Mouse (Mus musculus): ENCODE data around the gene Gm3739. TPM values are rescaled to one million over a fixed set of nuclear protein-coding genes. Genes with fewer than 3 reads are reported as not detected.
"Not testable (repeated sequence)": the region's sequence is repeated elsewhere in the genome, so short reads cannot be mapped to it uniquely, and the experiment has no call there.

The Gm3739 gene
- 1.3 TPM in 2 replicates for polyA plus RNA-seq (2015; fragmentation: Nextera tagmentation; extraction: Ambion mirVana)

GRCm38 (mm10) chr14:7314661-7315060, at the start of gene Gm3739:
Gene Gm3739, minus strand, starts transcription at chr14:7315049.
- H3K4me1 ChIP-seq (replicated peaks); H3K27ac ChIP-seq; H3K9me3 ChIP-seq (replicated peaks); H3K27me3 ChIP-seq; H3K36me3 ChIP-seq; ATAC-seq (replicated peaks; ENCODE audit: insufficient number of reproducible peaks, insufficient read depth, low FRiP score, low read depth): not testable (repeated sequence)
- peak within 1 kb of the TSS; percentile 59 for H3K4me3 ChIP-seq
- peak within 1 kb of the TSS; percentile 49 for H3K9ac ChIP-seq
- WGBS: 0% methylated on average over 21 of the region's 35 CpGs
- peak within 1 kb of the TSS; percentile 81 for H3K4me2 ChIP-seq

GRCm38 (mm10) chr14:7332295-7332694, 17.4 kb upstream of the Gm3739 start, which contains the start of gene Gm5797:
Gene Gm5797, minus strand, starts transcription at chr14:7332395.
- not testable (repeated sequence) for ATAC-seq (replicated peaks; ENCODE audit: insufficient number of reproducible peaks, insufficient read depth, low FRiP score, low read depth); H3K9ac ChIP-seq; H3K4me3 ChIP-seq; H3K36me3 ChIP-seq; H3K4me2 ChIP-seq; H3K9me3 ChIP-seq (replicated peaks); H3K27ac ChIP-seq; H3K27me3 ChIP-seq; H3K4me1 ChIP-seq (replicated peaks)
- no CpG with 5 or more reads among the region's 1 CpGs for WGBS

DNA sequence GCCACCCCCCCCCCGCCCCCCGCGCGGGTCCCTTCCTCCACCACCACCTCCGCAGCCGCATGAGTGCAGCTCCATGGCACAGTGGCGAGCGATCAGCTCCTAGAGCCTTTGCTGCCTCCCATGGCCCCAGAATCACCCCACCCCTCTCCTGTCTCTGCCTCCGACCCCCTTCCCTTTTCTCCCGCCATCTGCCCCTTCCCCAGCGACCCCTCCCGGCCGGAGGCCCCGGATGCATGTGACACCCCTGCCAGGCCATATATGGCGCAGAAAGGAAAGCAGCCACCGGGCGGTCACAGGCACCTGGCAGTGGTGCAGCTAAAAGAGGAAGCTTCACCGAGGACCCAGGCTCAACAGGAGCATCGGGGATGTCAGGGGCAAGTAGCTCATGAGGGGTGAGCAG, 244 bp upstream of the Gm3739 start:
- Histone ChIP-seq H3K4me2 (peak overlapping the region; percentile 81), H3K4me3 (peak overlapping the region; percentile 59), H3K9ac (peak overlapping the region; percentile 49)
- not testable (repeated sequence) for ATAC-seq (replicated peaks; ENCODE audit: insufficient number of reproducible peaks, insufficient read depth, low FRiP score, low read depth); H3K9me3 ChIP-seq (replicated peaks); H3K27ac ChIP-seq; H3K27me3 ChIP-seq; H3K36me3 ChIP-seq; H3K4me1 ChIP-seq (replicated peaks)
- WGBS: 0% methylated on average over 15 of the region's 19 CpGs

DNA sequence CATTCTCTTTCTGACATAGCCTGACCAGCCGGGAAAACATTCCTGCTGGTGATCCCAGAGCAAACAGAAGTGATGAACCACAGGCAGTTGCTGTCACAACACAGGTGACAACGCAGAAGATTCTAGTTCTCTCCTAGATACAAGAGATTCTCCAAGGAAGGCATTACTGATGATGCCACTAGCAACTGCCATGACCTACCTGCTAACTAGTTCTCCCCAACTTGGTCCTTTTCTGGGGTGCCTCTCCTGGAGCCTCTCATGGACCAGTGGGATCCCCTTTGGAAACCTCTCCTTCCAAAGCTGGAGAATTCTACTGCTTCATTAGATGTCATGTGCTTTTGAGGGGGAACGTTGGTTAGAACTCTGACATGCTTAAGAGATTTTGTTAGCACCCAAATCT, 50.2 kb downstream of the Gm3739 start, which contains the start of gene Gm3727:
Gm3727 (minus strand) TSS at position 101 of the 400 bp plus-strand sequence.
- H3K4me2 ChIP-seq: not testable (repeated sequence)

More for the DNA sequence above, 50.2 kb downstream of the Gm3739 start, which contains the start of gene Gm3727:
- not testable (repeated sequence) for H3K4me3 ChIP-seq; H3K9me3 ChIP-seq (replicated peaks); H3K4me1 ChIP-seq (replicated peaks); ATAC-seq (replicated peaks; ENCODE audit: insufficient number of reproducible peaks, insufficient read depth, low FRiP score, low read depth); H3K27ac ChIP-seq; H3K9ac ChIP-seq; H3K36me3 ChIP-seq; H3K27me3 ChIP-seq
- 70% methylated on average over 3 of the region's 3 CpGs for WGBS

Other genes starting within 250 kb of the Gm3739 start
- gene Gm3696, start 214.4 kb downstream of the Gm3739 start, polyA plus RNA-seq (2015; fragmentation: Nextera tagmentation; extraction: Ambion mirVana): 1.1 and 1.7 TPM in 2 replicates
- gene Gm6676, start 189.6 kb downstream of the Gm3739 start, polyA plus RNA-seq (2015; fragmentation: Nextera tagmentation; extraction: Ambion mirVana): not detected in 2 replicates
- gene Gm3512, start 140.5 kb downstream of the Gm3739 start, polyA plus RNA-seq (2015; fragmentation: Nextera tagmentation; extraction: Ambion mirVana): 2.7 and 3.3 TPM in 2 replicates
- gene Gm16434, start 120.5 kb downstream of the Gm3739 start, polyA plus RNA-seq (2015; fragmentation: Nextera tagmentation; extraction: Ambion mirVana): not detected in 2 replicates
- gene Gm3727, start 50.3 kb downstream of the Gm3739 start, polyA plus RNA-seq (2015; fragmentation: Nextera tagmentation; extraction: Ambion mirVana): not detected in 2 replicates
- not detected in 2 replicates for gene Gm5797, start 17.3 kb upstream of the Gm3739 start, polyA plus RNA-seq (2015; fragmentation: Nextera tagmentation; extraction: Ambion mirVana)
- not detected in 2 replicates for gene Gm8374, start 50.1 kb upstream of the Gm3739 start, polyA plus RNA-seq (2015; fragmentation: Nextera tagmentation; extraction: Ambion mirVana)
- gene Gm3755, start 135.9 kb upstream of the Gm3739 start, polyA plus RNA-seq (2015; fragmentation: Nextera tagmentation; extraction: Ambion mirVana): not detected in 2 replicates
- gene Gm3752, start 168.7 kb upstream of the Gm3739 start, polyA plus RNA-seq (2015; fragmentation: Nextera tagmentation; extraction: Ambion mirVana): 0.47 and 1.5 TPM in 2 replicates